In the genomic region with DNA sequence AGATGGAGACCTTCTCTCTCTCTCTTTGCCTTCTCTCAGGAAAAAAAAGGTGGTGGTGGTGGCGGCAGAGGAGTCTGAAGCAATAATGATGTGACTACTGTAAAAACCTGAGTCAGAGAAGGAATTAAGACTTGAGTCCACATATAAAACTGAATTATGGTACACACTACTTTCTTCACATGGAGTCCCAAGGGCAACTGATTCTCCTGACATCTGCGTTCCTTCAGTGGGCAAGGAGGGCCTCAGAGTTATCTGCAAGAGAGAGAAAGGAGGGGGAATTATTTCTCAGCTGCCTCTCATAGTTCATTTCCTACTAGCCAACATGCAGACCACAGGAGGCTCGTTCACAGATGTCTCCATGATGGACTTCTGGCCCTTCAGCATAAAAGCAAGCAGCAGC, we compare ENCODE assay signal across 28 mouse cellular contexts.
"Had no signal": no experiment of that assay in that cellular context is flagged by ENCODE, and none has a peak within 500 bp of the region (broad histone marks: within the 10 kb centered on the region; RNA-seq: fewer than 3 reads in every experiment).

No protein-coding gene starts in this region.

- H3K9ac ChIP-seq: limb, embryonic 12.5 days; limb, embryonic 13.5 days; limb, embryonic 15.5 days; liver, embryonic 12.5 days; liver, embryonic 13.5 days; liver, embryonic 14.5 days; liver, embryonic 15.5 days; liver, postnatal 0 days; lung, embryonic 14.5 days; lung, embryonic 15.5 days; midbrain, embryonic 12.5 days had no signal

- H3K4me3 ChIP-seq: left cerebral cortex, adult 2 months; limb, embryonic 10.5 days; limb, embryonic 12.5 days; limb, embryonic 13.5 days; limb, embryonic 15.5 days; liver, embryonic 12.5 days; liver, embryonic 13.5 days; liver, embryonic 15.5 days; lung, embryonic 15.5 days; megakaryocyte, embryonic 14.5 days; midbrain, embryonic 12.5 days; myocyte had no signal

- H3K27ac ChIP-seq: left cerebral cortex, adult 2 months; limb, embryonic 10.5 days; limb, embryonic 12.5 days; limb, embryonic 13.5 days; limb, embryonic 15.5 days; liver, embryonic 12.5 days; liver, embryonic 13.5 days; liver, embryonic 14.5 days; liver, embryonic 15.5 days; lung, embryonic 15.5 days; macrophage; midbrain, embryonic 12.5 days had no signal

- H3K27me3 ChIP-seq: limb, embryonic 12.5 days; limb, embryonic 13.5 days; limb, embryonic 15.5 days; liver, embryonic 12.5 days; liver, embryonic 13.5 days; liver, embryonic 15.5 days; megakaryocyte, embryonic 14.5 days; midbrain, embryonic 12.5 days had no signal

- DNase-seq: left cerebral cortex, postnatal 4 days; liver; liver, embryonic 13.5 days; liver, postnatal 0 days; lung, adult 18-20 months; lung, adult 2 months; lung, embryonic 14.5 days; lung, postnatal 10 days; lung, postnatal 14 days; lung, postnatal 36 days; lung, postnatal 4 days; midbrain, embryonic 14.5 days had no signal

- ATAC-seq: liver, embryonic 12.5 days; liver, postnatal 0 days; lung, postnatal 0 days; midbrain, embryonic 16.5 days had no signal

- H3K36me3 ChIP-seq: limb, embryonic 10.5 days; limb, embryonic 12.5 days; limb, embryonic 13.5 days; limb, embryonic 15.5 days; liver, embryonic 12.5 days; liver, embryonic 13.5 days; liver, embryonic 15.5 days; lung, embryonic 15.5 days; midbrain, embryonic 12.5 days had no signal

- H3K4me2 ChIP-seq: limb, embryonic 12.5 days; limb, embryonic 13.5 days; limb, embryonic 15.5 days; liver, embryonic 11.5 days; liver, embryonic 12.5 days; liver, embryonic 13.5 days; liver, embryonic 15.5 days; lung, embryonic 14.5 days; lung, embryonic 15.5 days; midbrain, embryonic 12.5 days had no signal

- H3K9me3 ChIP-seq: limb, embryonic 10.5 days; limb, embryonic 12.5 days; limb, embryonic 13.5 days; limb, embryonic 15.5 days; liver, embryonic 12.5 days; liver, embryonic 13.5 days; liver, embryonic 15.5 days; lung, embryonic 15.5 days; midbrain, embryonic 12.5 days had no signal

- H3K4me1 ChIP-seq: limb, embryonic 13.5 days; limb, embryonic 15.5 days; liver, embryonic 12.5 days; liver, embryonic 13.5 days; liver, embryonic 15.5 days; lung, embryonic 15.5 days; megakaryocyte, embryonic 14.5 days; midbrain, embryonic 12.5 days had no signal
